Mouse (Mus musculus) B cell, adult (primary cell): ENCODE measurements around the gene Vsx1. TPM values are rescaled to one million over a fixed set of nuclear protein-coding genes. Genes with fewer than 3 reads are reported as not detected.

Experiments used
- total RNA-seq: library from RNA; stranded (reverse); gene quantifications from 4 replicates; pipeline ENCODE4 v1.2.4, GENCODE M21; 2023; ENCODE audit not compliant: inconsistent age

Gene Vsx1
- not detected in 4 replicates for total RNA-seq

GRCm38 (mm10) chr2:150689223-150689800 lies at the start of gene Vsx1:
Vsx1 (minus strand) TSS chr2:150689360.

DNA sequence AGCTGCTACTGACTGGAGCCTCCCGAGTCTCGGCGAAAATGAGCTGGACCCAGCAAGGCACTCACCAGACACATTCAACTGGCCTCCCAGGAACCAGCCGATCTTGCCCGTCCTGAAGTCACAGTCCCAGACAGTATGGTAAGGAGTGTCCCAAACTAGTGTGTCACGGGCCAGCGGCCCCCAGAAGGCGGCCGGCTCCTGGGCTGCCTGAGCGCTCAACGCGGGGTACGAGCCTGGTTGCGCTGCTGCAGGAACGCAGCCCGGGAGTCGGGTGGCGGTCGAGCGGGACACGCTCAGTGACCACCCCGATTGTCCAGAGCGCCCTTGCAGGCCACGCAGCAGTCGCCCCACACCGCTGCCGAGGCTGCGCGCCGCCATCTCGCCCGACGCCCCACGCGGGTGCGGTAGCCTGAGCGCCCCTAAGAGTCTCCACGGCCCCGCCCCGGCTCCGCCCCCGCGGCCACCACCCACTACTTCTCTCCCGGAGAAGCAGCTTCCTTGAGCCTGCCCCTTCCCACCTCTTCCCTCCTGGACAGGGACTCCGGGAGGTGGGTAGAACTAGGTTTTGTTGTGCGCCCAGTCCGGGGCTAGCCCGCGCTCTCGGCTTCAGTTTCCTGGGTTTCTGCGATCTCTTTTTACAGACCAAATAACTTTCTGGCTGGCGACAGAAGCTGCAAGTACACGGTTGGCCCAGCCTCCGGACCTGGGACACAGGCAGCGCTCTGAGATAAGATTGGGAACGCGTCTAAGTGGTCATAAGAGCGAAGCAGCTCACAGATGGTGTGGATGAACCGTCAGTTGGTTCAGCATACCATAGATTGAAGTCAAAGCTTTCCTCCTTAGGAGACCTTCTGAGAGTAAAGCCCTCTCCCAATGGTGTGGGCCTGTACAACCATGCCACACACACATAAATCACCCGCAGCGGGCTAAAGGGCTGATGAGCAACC lies 21.1 kb downstream of the Vsx1 start, which contains the start of gene Acss1:
TSS of gene Acss1 (minus strand) at position 681 of the 947 bp plus-strand sequence.

Other genes with a start within 250 kb of the Vsx1 start
- gene Zfp442, start 237.9 kb downstream of the Vsx1 start, total RNA-seq, result 2.9 to 4.1 TPM (median 3.8 TPM) in 4 replicates
- gene Zfp345, start 204.3 kb downstream of the Vsx1 start, total RNA-seq, result 1.2 to 1.6 TPM (median 1.4 TPM) in 4 replicates
- gene Cst7, start 118.9 kb downstream of the Vsx1 start, total RNA-seq, result not detected in 4 replicates
- gene Apmap, start 80.8 kb downstream of the Vsx1 start, total RNA-seq, result 20.7 to 26.7 TPM (median 23.1 TPM) in 4 replicates
- gene Acss1, start 20.9 kb downstream of the Vsx1 start, total RNA-seq, result 75.0 to 91.5 TPM (median 83.6 TPM) in 4 replicates
- 26.5 to 33.9 TPM (median 27.0 TPM) in 4 replicates for gene Entpd6, start 59.7 kb upstream of the Vsx1 start, total RNA-seq
- gene Pygb, start 97.4 kb upstream of the Vsx1 start, total RNA-seq, result 51.4 to 61.5 TPM (median 57.5 TPM) in 4 replicates
- 54.4 to 65.2 TPM (median 61.0 TPM) in 4 replicates for gene Abhd12, start 215.4 kb upstream of the Vsx1 start, total RNA-seq
- gene Gins1, start 216.0 kb upstream of the Vsx1 start, total RNA-seq, result 3.9 to 5.8 TPM (median 5.1 TPM) in 4 replicates